Mouse (Mus musculus): ENCODE data around the gene Umodl1. TPM values are rescaled to one million over a fixed set of nuclear protein-coding genes. Genes with fewer than 3 reads are reported as not detected.

Umodl1 gene
- total RNA-seq, 4 experiments from 2014 or later, result 1.4 to 2.5 TPM; not detected in 2

DNA sequence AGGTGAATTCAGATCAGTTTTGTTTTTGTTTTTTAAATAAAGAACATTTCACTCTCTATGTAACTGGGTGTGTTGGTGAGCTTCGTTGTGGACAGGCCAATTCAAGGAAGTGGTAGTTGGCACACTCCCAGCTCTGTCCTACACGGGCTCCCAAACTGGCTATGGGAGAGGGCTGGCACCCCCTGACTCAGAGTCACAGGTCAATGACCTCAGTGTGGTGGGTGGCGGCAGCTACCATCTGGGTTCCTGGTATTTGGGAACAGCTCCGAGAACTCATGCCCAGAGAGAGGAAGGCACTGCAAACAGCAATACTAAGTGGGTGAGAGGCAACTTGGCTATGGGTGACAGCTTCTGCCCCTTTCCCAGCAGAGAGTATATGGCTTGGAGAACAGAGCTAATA lies 83.9 kb downstream of the Umodl1 start:
- peak; percentile 46 for DNase-seq

GRCm38 (mm10) chr17:31039626-31040025 lies 85.2 kb downstream of the Umodl1 start:
- no peak for DNase-seq

- DNase-seq, result no peak
These were observed 86.0 kb downstream of the Umodl1 start for GRCm38 (mm10) chr17:31040421-31040820.

DNA sequence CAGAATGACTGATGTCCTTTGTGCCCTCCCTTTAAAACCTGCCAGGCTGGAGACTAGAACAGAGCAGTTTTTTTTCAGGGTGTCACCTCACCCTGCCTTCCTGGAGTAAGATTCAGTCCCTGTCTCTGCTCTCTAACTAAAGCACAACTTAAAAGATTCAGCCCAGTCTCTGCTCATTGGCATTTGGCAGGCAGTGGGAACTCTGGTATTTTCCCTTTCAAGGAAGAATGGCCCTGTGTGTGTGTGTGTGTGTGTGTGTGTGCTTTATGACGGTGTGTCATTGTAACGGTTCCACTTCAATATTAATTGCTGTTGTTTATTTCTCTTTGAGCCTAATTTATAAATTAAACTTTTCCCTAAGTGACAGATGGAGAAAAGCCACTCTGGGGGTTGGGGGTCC lies 88.3 kb downstream of the Umodl1 start:
- no peak for DNase-seq

- DNase-seq, result no peak
These were observed 102.9 kb downstream of the Umodl1 start, which contains the start of gene Abcg1 for GRCm38 (mm10) chr17:31057151-31057890. Gene Abcg1, plus strand, starts transcription at chr17:31057675.

DNA sequence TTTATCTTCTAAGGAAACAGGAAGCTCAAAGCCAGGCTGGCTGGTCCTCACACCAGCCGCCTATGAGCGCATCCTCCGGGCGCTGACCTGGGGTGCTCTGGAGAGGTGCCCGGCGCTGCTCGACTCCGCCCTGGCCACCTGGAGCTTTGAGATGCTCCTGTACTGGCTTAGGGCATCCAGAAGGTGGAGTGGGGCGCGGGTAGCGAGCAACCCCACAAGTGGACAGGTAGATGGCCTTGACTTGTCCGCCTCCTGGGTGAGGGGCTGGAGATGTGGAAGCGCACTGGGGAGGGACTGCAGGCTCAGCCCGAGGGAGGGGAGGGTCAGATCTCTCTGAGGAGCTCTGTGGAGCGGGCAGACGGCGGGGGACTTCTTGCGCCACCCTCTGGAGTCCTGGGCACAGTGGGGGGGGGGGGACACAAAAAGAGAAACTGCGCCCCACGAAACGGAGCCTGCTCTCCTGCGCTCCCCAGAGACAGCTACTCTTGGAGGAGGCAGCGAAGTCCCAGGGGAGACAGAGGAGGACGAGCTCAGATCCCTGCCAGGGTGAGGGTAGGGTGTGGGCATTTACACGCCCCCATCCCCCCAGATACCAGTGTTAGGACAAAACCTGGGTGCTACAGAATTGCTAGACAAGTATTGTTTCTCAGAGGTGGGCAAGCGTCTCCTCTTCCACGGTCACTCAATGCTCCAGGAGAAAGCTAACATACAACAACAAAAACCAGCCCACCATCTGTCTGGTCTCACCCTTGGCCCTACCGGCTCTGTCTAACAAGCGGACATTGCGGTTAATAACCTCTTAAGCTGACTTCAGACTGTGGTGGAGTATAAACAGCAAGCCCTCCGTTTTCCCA lies 103.7 kb downstream of the Umodl1 start:
- DNase-seq, result no peak

DNA sequence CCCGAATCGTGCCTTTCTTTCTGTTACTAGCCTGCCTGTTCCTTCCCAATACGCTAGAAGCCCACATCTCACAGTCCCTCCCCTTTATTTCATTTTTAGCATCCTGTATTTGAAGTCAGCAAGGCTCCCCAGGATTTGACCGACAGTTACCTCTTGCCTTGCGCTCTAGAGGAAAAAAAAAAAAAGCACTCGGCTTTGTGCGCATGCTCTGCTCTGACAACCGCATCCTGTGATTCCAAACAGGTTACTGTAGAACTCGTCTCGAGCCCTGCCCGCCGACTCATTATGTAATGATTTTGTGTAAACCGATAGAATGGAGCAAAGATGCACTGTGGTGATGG lies 104.3 kb downstream of the Umodl1 start:
- DNase-seq, result no peak

- no peak for DNase-seq
These were observed 105.8 kb downstream of the Umodl1 start for GRCm38 (mm10) chr17:31060196-31060587.

Small RNA genes lying within 50 kb of the gene (microRNA-seq; reads per million reads assigned to microRNA genes)
- 0 reads per million in 2 experiments for gene Gm24026

Other genes with a start within 250 kb of the Umodl1 start
- gene Glp1r, start 52.8 kb upstream of the Umodl1 start, total RNA-seq (2022), result under 1 TPM; 0.08 to 0.20 (median 0.11) TPM
- gene Abcg1, start 103.0 kb downstream of the Umodl1 start, total RNA-seq (2022), result 10 to 100 TPM; 11.7 to 28.2 (median 16.2) TPM
- gene Tff3, start 175.0 kb downstream of the Umodl1 start, total RNA-seq (2022), result not detected
- gene Tff2, start 189.6 kb downstream of the Umodl1 start, total RNA-seq (2022), result not detected
- not detected for gene Tff1, start 210.6 kb downstream of the Umodl1 start, total RNA-seq (2022)
- not detected for gene Tmprss3, start 244.3 kb downstream of the Umodl1 start, total RNA-seq (2022)